Comparison of ENCODE assay signal across 14 mouse cellular contexts in genomic region chr13:23502031-23502567, GRCm38 (mm10). TPM values are rescaled to one million over a fixed set of nuclear protein-coding genes. Genes with fewer than 3 reads are reported as not detected.
DNase-seq lines count a peak whose midpoint lies in the region; ATAC-seq and TF ChIP-seq lines count a peak whose summit lies in the region.
"Had no signal": no experiment of that assay in that cellular context is flagged by ENCODE, and none has a peak within 500 bp of the region (broad histone marks: within the 10 kb centered on the region; RNA-seq: fewer than 3 reads in every experiment).

No protein-coding gene starts in this region.

- no peak overlapping the region for H3ac ChIP-seq in myocyte (ENCODE audit: control insufficient read depth, insufficient read length)

- no peak for DNase-seq in heart, adult 8-10 months (ENCODE audit: low spot score)
- no peak for DNase-seq in midbrain, embryonic 11.5 days (ENCODE audit: low spot score, missing footprints)
- no peak for DNase-seq in layer of hippocampus, adult 11-12 months (ENCODE audit: low spot score)
- no peak for DNase-seq in cerebellum, postnatal 36 days
- DNase-seq: cerebellum, adult 8-10 months; lung, adult 18-20 months; right cerebral cortex, postnatal 4 days had no signal

- no peak overlapping the region for H3K27ac ChIP-seq in heart, embryonic 13.5 days (replicated peaks)
- no peak overlapping the region for H3K27ac ChIP-seq in midbrain, embryonic 11.5 days (ENCODE audit: low read depth, low read length)
- no peak overlapping the region for H3K27ac ChIP-seq in midbrain, embryonic 16.5 days (ENCODE audit: low read length)
- H3K27ac ChIP-seq in forebrain, embryonic 13.5 days: no peak overlapping the region
- H3K27ac ChIP-seq: neural tube, embryonic 13.5 days had no signal

- H3K9me3 ChIP-seq in heart, embryonic 13.5 days: no peaks in the 10 kb centered on the region
- H3K9me3 ChIP-seq in midbrain, embryonic 11.5 days (ENCODE audit: control insufficient read depth, low read length): no peaks in the 10 kb centered on the region
- no peaks in the 10 kb centered on the region for H3K9me3 ChIP-seq in midbrain, embryonic 16.5 days (replicated peaks; ENCODE audit: control insufficient read depth, low read length, poor library complexity, severe bottlenecking)
- no peaks in the 10 kb centered on the region for H3K9me3 ChIP-seq in forebrain, embryonic 13.5 days (replicated peaks)
- H3K9me3 ChIP-seq: neural tube, embryonic 13.5 days had no signal

- H3K4me1 ChIP-seq in heart, embryonic 13.5 days: peaks cover 62% of the 10 kb centered on the region
- peaks cover 13% of the 10 kb centered on the region; the same call in 1 of the 2 replicates for H3K4me1 ChIP-seq in midbrain, embryonic 11.5 days (ENCODE audit: control insufficient read depth, insufficient read depth, low read length)
- peaks cover 8% of the 10 kb centered on the region; the same call in 1 of the 2 replicates for H3K4me1 ChIP-seq in midbrain, embryonic 16.5 days (ENCODE audit: control insufficient read depth, insufficient read depth, low read length)
- peaks cover 21% of the 10 kb centered on the region; the same call in 1 of the 2 replicates for H3K4me1 ChIP-seq in forebrain, embryonic 13.5 days

- H3K79me2 ChIP-seq in myocyte (ENCODE audit: control insufficient read depth, insufficient read depth): no peaks in the 10 kb centered on the region

- peak overlapping the region; percentile 35 for H3K4me3 ChIP-seq in heart, embryonic 13.5 days
- H3K4me3 ChIP-seq in midbrain, embryonic 11.5 days (ENCODE audit: low read depth, low read length): no peak overlapping the region
- no peak overlapping the region for H3K4me3 ChIP-seq in midbrain, embryonic 16.5 days (ENCODE audit: low read depth, low read length)
- no peak overlapping the region for H3K4me3 ChIP-seq in forebrain, embryonic 13.5 days
- H3K4me3 ChIP-seq in myocyte: no peak overlapping the region
- H3K4me3 ChIP-seq: neural tube, embryonic 13.5 days had no signal

- H3K27me3 ChIP-seq in heart, embryonic 13.5 days (replicated peaks): no peaks in the 10 kb centered on the region
- no peaks in the 10 kb centered on the region for H3K27me3 ChIP-seq in midbrain, embryonic 11.5 days (ENCODE audit: control insufficient read depth, insufficient read depth, low read length)
- peaks cover 8% of the 10 kb centered on the region; the same call in 1 of the 2 replicates for H3K27me3 ChIP-seq in midbrain, embryonic 16.5 days (ENCODE audit: control insufficient read depth, insufficient read depth, low read depth, low read length)
- no peaks in the 10 kb centered on the region for H3K27me3 ChIP-seq in forebrain, embryonic 13.5 days
- H3K27me3 ChIP-seq in myocyte (ENCODE audit: control insufficient read depth, insufficient read depth, insufficient read length): no peaks in the 10 kb centered on the region

- peak overlapping the region; percentile 25; the same call in 1 of the 2 replicates for H3K9ac ChIP-seq in heart, embryonic 13.5 days
- H3K9ac ChIP-seq in midbrain, embryonic 11.5 days (ENCODE audit: low read length): no peak overlapping the region
- no peak overlapping the region for H3K9ac ChIP-seq in midbrain, embryonic 16.5 days (ENCODE audit: low read depth, low read length)
- H3K9ac ChIP-seq in forebrain, embryonic 13.5 days: no peak overlapping the region
- H3K9ac ChIP-seq: neural tube, embryonic 13.5 days had no signal

- H3K36me3 ChIP-seq in heart, embryonic 13.5 days: no peaks in the 10 kb centered on the region
- no peaks in the 10 kb centered on the region for H3K36me3 ChIP-seq in midbrain, embryonic 11.5 days (ENCODE audit: control insufficient read depth, insufficient read depth, low read length)
- H3K36me3 ChIP-seq in midbrain, embryonic 16.5 days (ENCODE audit: control insufficient read depth, insufficient read depth, low read length): no peaks in the 10 kb centered on the region
- no peaks in the 10 kb centered on the region for H3K36me3 ChIP-seq in forebrain, embryonic 13.5 days (ENCODE audit: poor library complexity, severe bottlenecking)
- H3K36me3 ChIP-seq in myocyte (ENCODE audit: control insufficient read depth, insufficient read depth): no peaks in the 10 kb centered on the region
- H3K36me3 ChIP-seq: neural tube, embryonic 13.5 days had no signal

- H3K4me2 ChIP-seq in heart, embryonic 13.5 days: peak overlapping the region; percentile 62
- peak overlapping the region; percentile 31 for H3K4me2 ChIP-seq in midbrain, embryonic 11.5 days
- no peak overlapping the region for H3K4me2 ChIP-seq in midbrain, embryonic 16.5 days (ENCODE audit: low read length)
- peak overlapping the region; percentile 37; the same call in 1 of the 2 replicates for H3K4me2 ChIP-seq in forebrain, embryonic 13.5 days
- H3K4me2 ChIP-seq in myocyte (ENCODE audit: low read depth): peak overlapping the region; percentile 14
- H3K4me2 ChIP-seq: neural tube, embryonic 13.5 days had no signal

- 24% methylated on average over 9 of the region's 9 CpGs for WGBS in heart, embryonic 13.5 days
- 36% methylated on average over 9 of the region's 9 CpGs for WGBS in midbrain, embryonic 11.5 days
- WGBS in midbrain, embryonic 16.5 days: 33% methylated on average over 9 of the region's 9 CpGs
- 31% methylated on average over 9 of the region's 9 CpGs for WGBS in forebrain, embryonic 13.5 days

- no peak for ATAC-seq in heart, embryonic 13.5 days (ENCODE audit: extremely low read depth, insufficient number of reproducible peaks, low FRiP score, low TSS enrichment)
- ATAC-seq in midbrain, embryonic 11.5 days (ENCODE audit: low FRiP score): no peak
- no peak for ATAC-seq in midbrain, embryonic 16.5 days
- ATAC-seq in forebrain, embryonic 13.5 days: no peak

- TF ChIP-seq POLR2A in myocyte (IDR thresholded peaks at IDR 0.05; ENCODE audit: insufficient read length, low read depth): no peak

TF ChIP-seq in myocyte, 11 proteins besides CTCF, POLR2A, EP300 and RAD21:
- no peak for TF ChIP-seq MYOG (IDR thresholded peaks at IDR 0.05; ENCODE audit: control insufficient read depth in 1 of 3, insufficient read depth in 1 of 3, insufficient read length in 2 of 3, low read depth in 2 of 3)
- TF ChIP-seq E2F4 (IDR thresholded peaks at IDR 0.05; ENCODE audit: insufficient read depth): no peak
- no peak for TF ChIP-seq TCF3 (IDR thresholded peaks at IDR 0.05; ENCODE audit: insufficient read length, low read depth)
- no peak for TF ChIP-seq REST (IDR thresholded peaks at IDR 0.05; ENCODE audit: insufficient read depth, insufficient read length)
- TF ChIP-seq POLR2AphosphoS2 (IDR thresholded peaks at IDR 0.05; ENCODE audit: insufficient read length, low read depth): no peak
- TF ChIP-seq MAX (IDR thresholded peaks at IDR 0.05; ENCODE audit: low read depth): no peak
- no peak for TF ChIP-seq SRF (IDR thresholded peaks at IDR 0.05; ENCODE audit: control insufficient read depth, insufficient read length, low read depth)
- no peak for TF ChIP-seq TCF12 (IDR thresholded peaks at IDR 0.05; ENCODE audit: insufficient read depth, poor library complexity, severe bottlenecking)
- no peak for TF ChIP-seq USF1 (IDR thresholded peaks at IDR 0.05; ENCODE audit: low read depth)
- no peak for TF ChIP-seq CEBPB (IDR thresholded peaks at IDR 0.05; ENCODE audit: insufficient read depth, poor library complexity, severe bottlenecking)
- no peak for TF ChIP-seq MYOD1 (IDR thresholded peaks at IDR 0.05; ENCODE audit: control insufficient read depth in 1 of 3, insufficient read length in 2 of 3, low read depth in 2 of 3)
TF ChIP-seq in myocyte: peak in this region for 0.

RNA-seq across cellular contexts. Expression of gene Btn2a2, which starts 13.4 kb away (rescaled TPM):
- 0.45 and 0.82 TPM in 2 replicates for polyA plus RNA-seq in heart, embryonic 13.5 days (2015; fragmentation: Nextera tagmentation; extraction: Ambion mirVana)
- not detected for total RNA-seq in heart, adult 8-10 months (2022)
- polyA plus RNA-seq in midbrain, embryonic 11.5 days (2014; fragmentation: Nextera tagmentation; extraction: Ambion mirVana): 0.28 and 0.34 TPM in 2 replicates
- polyA plus RNA-seq in midbrain, embryonic 16.5 days (2015; fragmentation: Nextera tagmentation; extraction: Ambion mirVana): 0.15 TPM in 1 of 2 replicates, not detected in the other
- 0.08 and 0.21 TPM in 2 replicates for polyA plus RNA-seq in forebrain, embryonic 13.5 days (2015; fragmentation: Nextera tagmentation; extraction: Ambion mirVana)
- 0.20 TPM for polyA plus RNA-seq in myocyte (2012; fragmentation: generic; extraction: Trizol)
- total RNA-seq: heart, postnatal 25 days had no signal

RNA-seq across cellular contexts. Expression of gene Hist1h4h, which starts 28.8 kb away (rescaled TPM):
- polyA plus RNA-seq in heart, embryonic 13.5 days (2015; fragmentation: Nextera tagmentation; extraction: Ambion mirVana): 6.3 and 7.2 TPM in 2 replicates
- total RNA-seq in heart, adult 8-10 months (2022): 100 to 1,000 TPM; 231 to 254 (median 246) TPM
- polyA plus RNA-seq in midbrain, embryonic 11.5 days (2014; fragmentation: Nextera tagmentation; extraction: Ambion mirVana): 3.3 and 3.6 TPM in 2 replicates
- 1.5 and 3.0 TPM in 2 replicates for polyA plus RNA-seq in midbrain, embryonic 16.5 days (2015; fragmentation: Nextera tagmentation; extraction: Ambion mirVana)
- 5.2 and 6.4 TPM in 2 replicates for polyA plus RNA-seq in forebrain, embryonic 13.5 days (2015; fragmentation: Nextera tagmentation; extraction: Ambion mirVana)
- 21.5 TPM for polyA plus RNA-seq in myocyte (2012; fragmentation: generic; extraction: Trizol)

RNA-seq across cellular contexts. Expression of gene Hist1h2af, which starts 31.6 kb away (rescaled TPM):
- polyA plus RNA-seq in heart, embryonic 13.5 days (2015; fragmentation: Nextera tagmentation; extraction: Ambion mirVana): 2.0 and 3.0 TPM in 2 replicates
- total RNA-seq in heart, adult 8-10 months (2022): 10 to 100 TPM in 1 of 4 experiments, 1 to 10 TPM in 3; 2.4 to 17.9 (median 5.5) TPM
- polyA plus RNA-seq in midbrain, embryonic 11.5 days (2014; fragmentation: Nextera tagmentation; extraction: Ambion mirVana): 6.4 and 9.1 TPM in 2 replicates
- polyA plus RNA-seq in midbrain, embryonic 16.5 days (2015; fragmentation: Nextera tagmentation; extraction: Ambion mirVana): not detected in 2 replicates
- polyA plus RNA-seq in forebrain, embryonic 13.5 days (2015; fragmentation: Nextera tagmentation; extraction: Ambion mirVana): 9.5 and 10.0 TPM in 2 replicates
- polyA plus RNA-seq in myocyte (2012; fragmentation: generic; extraction: Trizol): 24.4 TPM
- polyA plus RNA-seq: neural tube, embryonic 13.5 days had no signal

RNA-seq across cellular contexts. Expression of gene Hist1h3g, which starts 33.1 kb away (rescaled TPM):
- polyA plus RNA-seq in heart, embryonic 13.5 days (2015; fragmentation: Nextera tagmentation; extraction: Ambion mirVana): 4.1 and 5.5 TPM in 2 replicates
- total RNA-seq in heart, adult 8-10 months (2022): 1 to 10 TPM; 3.4 to 5.0 (median 3.8) TPM
- polyA plus RNA-seq in midbrain, embryonic 11.5 days (2014; fragmentation: Nextera tagmentation; extraction: Ambion mirVana): 4.0 and 4.8 TPM in 2 replicates
- polyA plus RNA-seq in midbrain, embryonic 16.5 days (2015; fragmentation: Nextera tagmentation; extraction: Ambion mirVana): not detected in 2 replicates
- polyA plus RNA-seq in forebrain, embryonic 13.5 days (2015; fragmentation: Nextera tagmentation; extraction: Ambion mirVana): 10.0 and 11.6 TPM in 2 replicates
- polyA plus RNA-seq in myocyte (2012; fragmentation: generic; extraction: Trizol): 3.3 TPM

RNA-seq across cellular contexts. Expression of gene Btn1a1, which starts 36.4 kb away (rescaled TPM):
- 1.1 and 2.2 TPM in 2 replicates for polyA plus RNA-seq in heart, embryonic 13.5 days (2015; fragmentation: Nextera tagmentation; extraction: Ambion mirVana)
- total RNA-seq in heart, adult 8-10 months (2022): not detected
- not detected in 2 replicates for polyA plus RNA-seq in midbrain, embryonic 11.5 days (2014; fragmentation: Nextera tagmentation; extraction: Ambion mirVana)
- 0.10 and 0.31 TPM in 2 replicates for polyA plus RNA-seq in midbrain, embryonic 16.5 days (2015; fragmentation: Nextera tagmentation; extraction: Ambion mirVana)
- not detected in 2 replicates for polyA plus RNA-seq in forebrain, embryonic 13.5 days (2015; fragmentation: Nextera tagmentation; extraction: Ambion mirVana)
- 0.02 TPM for polyA plus RNA-seq in myocyte (2012; fragmentation: generic; extraction: Trizol)
- total RNA-seq: heart, postnatal 25 days; layer of hippocampus, adult 18-20 months had no signal
